Mouse (Mus musculus): Measurements from ENCODE around the gene Ret. TPM values are rescaled to one million over a fixed set of nuclear protein-coding genes. Genes with fewer than 3 reads are reported as not detected.

Gene Ret
- polyA plus RNA-seq (2017; shearing (Covaris generic)): 0.50 TPM

DNA sequence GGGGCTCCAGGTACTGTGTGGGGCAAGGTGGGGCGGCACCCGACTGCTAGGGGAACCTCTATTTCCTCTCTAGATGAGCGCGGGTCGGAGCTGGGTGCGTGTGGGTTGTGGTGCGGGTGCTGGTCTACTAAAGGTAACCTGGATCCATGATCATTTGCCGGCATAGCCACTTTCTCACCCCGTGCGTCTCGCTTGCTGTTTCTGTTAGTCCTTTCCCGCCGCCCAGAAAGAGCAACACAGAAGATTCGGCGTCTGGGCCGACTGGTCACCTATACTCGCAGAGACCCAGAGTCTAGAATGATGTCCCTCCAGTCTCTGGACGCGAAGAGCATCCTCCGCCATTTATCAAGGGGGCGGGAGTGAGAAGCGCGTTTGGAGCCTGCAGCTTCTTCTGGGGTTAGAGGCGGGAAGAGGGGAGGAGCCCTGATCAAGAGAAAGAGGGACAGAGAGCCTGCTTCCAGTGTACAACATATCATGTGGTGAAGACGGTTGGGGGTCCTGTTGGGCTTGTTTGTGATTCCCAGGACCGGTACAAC is at the start of gene Ret:
Gene Ret, minus strand, starts transcription at position 279 of the 536 bp plus-strand sequence.

DNA sequence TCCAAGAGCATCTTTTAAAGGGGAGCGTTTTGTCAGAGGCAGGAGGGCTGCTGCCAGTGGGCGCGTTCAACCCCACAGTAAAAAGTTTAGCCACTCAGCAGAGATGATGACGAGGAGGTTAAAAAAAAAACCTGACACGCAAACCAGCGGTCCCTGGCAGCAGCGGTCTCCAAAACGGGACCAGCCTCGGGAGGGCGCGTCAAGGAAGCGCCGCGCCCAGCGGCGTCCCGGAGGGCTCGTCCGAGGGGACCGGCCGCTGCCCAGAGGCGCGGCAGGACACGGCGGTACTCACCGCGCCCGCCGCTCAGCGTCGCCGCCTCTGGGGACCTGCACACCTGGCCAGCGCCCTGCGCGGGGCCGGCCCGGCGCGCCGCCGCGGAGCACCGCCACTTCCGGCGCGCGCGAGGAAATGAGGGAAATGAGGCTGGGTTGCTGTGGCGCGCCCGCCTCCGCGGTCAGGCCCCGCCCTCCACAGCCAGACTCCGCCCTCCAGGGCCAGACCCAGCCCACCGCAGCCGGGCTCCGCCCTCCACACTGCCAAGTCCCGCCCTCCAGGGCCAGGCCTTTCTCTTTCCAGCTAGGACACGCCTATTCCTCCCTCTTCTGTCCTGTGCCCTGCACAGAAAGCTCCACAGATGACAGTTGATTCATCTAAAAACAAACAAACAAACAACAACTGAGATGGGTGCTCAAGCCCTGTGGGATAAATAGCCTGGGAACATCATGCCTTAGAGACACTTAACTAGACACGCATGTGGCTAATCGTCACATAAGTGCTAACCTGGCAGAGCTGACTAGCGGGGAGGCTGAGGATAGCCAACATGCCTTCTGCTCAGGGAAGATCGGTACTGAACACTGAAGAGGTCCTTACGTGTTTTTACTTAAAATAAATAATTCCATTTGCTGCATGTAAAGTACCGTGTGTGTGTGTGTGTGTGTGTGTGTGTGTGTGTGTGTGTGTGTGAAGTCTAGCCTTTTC is 58.5 kb downstream of the Ret start, which contains the start of gene Csgalnact2:
Gene Csgalnact2, minus strand, starts transcription at position 410 of the 979 bp plus-strand sequence.

Other genes starting within 250 kb of the Ret start
- 8.9 TPM for gene Rasgef1a, start 186.3 kb downstream of the Ret start, polyA plus RNA-seq (2017; shearing (Covaris generic))
- 7.5 TPM for gene Csgalnact2, start 58.6 kb downstream of the Ret start, polyA plus RNA-seq (2017; shearing (Covaris generic))
- gene Bms1, start 221.8 kb upstream of the Ret start, polyA plus RNA-seq (2017; shearing (Covaris generic)): 78.9 TPM